Mouse (Mus musculus): ENCODE data around the gene Arhgdig.

Arhgdig gene

GRCm38 (mm10) chr17:26207686-26208085 is at the start of gene Arhgdig:
Arhgdig (minus strand) TSS chr17:26207786.
- DNase-seq (ENCODE audit: low read depth, low spot score) = no peak

DNA sequence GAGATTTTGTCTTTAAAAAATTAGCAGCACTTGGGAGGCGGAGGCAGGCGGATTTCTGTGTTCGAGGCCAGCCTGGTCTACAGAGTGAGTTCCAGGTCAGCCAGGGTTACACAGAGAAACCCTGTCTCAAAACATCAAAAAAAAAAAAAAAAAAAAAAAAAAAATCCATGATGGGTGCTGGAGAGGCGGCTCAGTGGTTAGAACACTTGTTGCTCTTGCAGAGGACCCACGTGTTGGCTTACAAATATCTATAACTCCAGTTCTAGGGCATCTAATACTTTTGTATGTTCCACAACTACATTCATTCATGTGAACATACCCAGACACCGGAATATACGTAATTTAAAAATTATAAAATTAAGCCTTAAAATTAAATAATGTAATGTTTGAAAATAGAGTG is 47.7 kb upstream of the Arhgdig start:
- no peak for DNase-seq (ENCODE audit: low read depth, low spot score)

DNA sequence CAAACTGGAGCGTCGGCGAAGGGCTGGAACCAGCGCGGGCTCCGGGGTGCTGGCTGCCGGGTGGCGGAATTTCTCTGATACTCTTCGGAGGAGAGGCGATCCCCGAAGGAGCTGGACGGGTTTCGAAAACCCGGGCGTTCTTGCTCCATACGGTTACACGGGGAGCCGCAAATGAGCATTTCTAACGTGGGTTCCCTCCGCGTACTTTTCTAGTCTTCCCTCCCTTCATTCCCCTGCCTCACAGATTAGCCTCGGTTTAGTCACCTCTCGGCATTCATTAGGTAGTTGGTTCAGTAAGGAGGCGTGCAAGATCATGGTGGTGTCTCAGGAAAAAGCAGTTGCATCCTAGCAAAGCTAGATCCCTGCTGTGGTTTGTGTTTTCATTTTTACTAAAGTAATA is 45.8 kb upstream of the Arhgdig start:
- no peak for DNase-seq (ENCODE audit: low read depth, low spot score)

GRCm38 (mm10) chr17:26252539-26253251 is 45.1 kb upstream of the Arhgdig start, which contains the start of gene Luc7l:
Luc7l (plus strand) TSS chr17:26252896.
- DNase-seq (ENCODE audit: low read depth, low spot score) = peak; percentile 84

GRCm38 (mm10) chr17:26251886-26252538 is 44.4 kb upstream of the Arhgdig start:
- DNase-seq (ENCODE audit: low read depth, low spot score) = no peak

DNA sequence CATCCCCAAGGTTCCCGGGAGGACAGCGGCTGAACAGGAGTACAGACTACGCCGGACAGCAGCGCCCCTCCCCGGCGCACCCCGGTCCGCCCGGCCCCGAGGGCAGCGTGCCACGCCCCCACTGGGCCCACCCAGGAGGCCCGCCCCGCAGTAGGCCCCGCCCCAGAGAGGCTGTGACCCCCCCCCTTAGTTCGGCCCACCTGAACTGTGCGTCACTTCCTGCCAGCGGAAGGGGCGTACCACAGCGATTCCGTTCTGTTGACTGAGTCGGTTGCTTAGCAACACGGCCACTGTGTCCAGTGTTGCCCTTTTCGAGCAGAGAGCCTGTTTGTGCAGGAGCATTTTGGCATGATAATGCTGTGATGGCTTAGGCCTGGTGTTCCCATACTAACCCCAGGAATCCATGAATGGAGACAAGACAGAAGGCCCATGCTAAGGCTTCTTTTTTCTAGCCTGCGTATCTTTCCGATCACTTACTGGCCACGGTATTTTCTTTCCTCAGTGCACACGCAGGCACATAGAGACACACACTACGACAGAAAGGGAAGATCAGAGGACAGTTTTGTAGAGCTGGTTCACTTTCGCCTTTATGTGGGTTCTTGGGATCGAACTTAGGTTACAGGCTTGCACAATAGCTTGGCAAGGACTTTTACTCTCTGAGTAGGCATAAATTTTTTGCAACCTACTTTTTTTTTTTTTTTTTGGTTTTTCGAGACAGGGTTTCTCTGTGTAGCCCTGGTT is 36.7 kb upstream of the Arhgdig start, which contains the start of gene Fam234a:
Gene Fam234a (minus strand): TSS at position 142 of the 741 bp plus-strand sequence.
- peak; percentile 83 for DNase-seq (ENCODE audit: low read depth, low spot score)

DNA sequence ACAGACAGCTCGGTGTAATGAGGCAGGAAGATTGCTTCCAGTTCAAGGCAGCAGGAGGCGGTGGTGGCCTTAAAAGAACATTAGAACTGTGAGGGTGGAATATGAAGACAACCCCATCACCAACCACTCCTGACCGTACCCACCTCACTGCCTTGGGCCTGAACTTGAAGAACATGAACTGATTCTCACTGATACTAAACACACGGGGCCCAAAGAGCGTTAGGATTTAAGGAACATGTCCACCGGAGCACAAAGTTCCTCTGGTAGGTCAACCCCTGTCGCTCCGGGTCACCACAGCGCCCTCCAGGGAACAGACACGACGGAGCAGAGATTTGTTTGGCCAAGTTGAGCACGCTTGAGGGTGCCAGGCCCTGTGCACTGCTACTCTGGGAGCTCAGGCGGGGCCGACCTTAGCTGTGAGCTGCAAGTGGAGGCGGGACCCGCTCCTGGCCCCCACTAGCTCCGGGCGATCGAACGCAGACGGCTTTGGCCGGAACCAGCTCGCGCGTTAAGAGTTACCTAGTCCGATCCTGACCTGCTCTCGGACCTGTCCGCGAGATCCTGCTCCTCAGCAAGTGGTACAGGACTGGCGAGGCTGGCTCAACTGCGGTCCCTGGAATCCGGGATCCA is 36.0 kb upstream of the Arhgdig start:
- DNase-seq (ENCODE audit: low read depth, low spot score) = peak; percentile 60

GRCm38 (mm10) chr17:26240990-26241389 is 33.4 kb upstream of the Arhgdig start:
- DNase-seq (ENCODE audit: low read depth, low spot score) = no peak

DNA sequence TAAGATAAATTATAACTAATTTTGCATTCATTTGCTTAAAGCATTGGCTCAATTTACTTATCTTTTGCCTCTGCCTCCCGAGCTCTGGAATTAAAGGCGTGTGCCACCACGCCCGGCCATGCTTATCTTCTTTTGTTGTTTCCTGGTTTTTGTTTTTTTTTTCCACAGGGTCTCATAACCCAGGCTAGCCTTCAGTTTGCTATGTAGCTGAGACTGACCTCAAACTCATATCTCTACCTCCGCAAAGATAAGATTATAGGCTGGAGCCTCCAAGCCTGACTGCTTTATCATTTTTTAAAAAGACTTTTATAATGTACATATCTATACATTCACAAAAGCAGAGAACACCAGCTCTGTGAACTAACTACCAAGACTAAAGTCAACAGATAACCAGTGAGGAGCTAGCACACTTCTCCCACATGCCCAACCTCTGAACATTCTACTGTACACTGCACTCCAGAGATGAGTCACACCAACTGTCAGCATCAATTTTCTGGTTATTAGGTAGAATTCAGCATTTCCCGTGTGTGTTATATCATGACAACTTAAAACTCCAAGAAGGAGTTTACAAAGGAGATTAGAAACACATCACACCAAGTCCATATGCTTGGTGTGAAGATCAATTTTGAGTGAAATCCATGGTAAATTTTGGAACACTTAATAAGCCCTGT is 32.7 kb upstream of the Arhgdig start:
- no peak for DNase-seq (ENCODE audit: low read depth, low spot score)

GRCm38 (mm10) chr17:26239551-26239950 is 32.0 kb upstream of the Arhgdig start:
- no peak for DNase-seq (ENCODE audit: low read depth, low spot score)

DNA sequence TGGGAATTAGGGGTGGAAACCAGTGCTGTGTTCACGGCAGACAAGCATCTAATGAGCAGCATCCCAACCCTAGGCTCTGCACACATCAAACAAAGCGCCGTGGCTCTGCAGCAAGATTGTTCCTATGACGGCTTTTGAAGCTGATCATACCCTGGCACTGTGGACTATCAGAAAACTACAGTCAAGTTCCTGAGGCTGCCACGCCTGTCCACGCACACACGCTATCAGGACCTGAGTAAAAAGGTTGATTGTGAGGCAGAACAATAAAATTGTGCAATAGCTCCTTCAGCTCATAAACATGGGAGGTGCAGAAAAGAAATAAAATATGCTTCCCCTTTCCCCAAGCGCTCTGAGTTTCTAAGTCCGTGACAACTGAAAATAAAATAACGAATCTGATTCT is 30.1 kb upstream of the Arhgdig start:
- DNase-seq (ENCODE audit: low read depth, low spot score) = no peak

DNA sequence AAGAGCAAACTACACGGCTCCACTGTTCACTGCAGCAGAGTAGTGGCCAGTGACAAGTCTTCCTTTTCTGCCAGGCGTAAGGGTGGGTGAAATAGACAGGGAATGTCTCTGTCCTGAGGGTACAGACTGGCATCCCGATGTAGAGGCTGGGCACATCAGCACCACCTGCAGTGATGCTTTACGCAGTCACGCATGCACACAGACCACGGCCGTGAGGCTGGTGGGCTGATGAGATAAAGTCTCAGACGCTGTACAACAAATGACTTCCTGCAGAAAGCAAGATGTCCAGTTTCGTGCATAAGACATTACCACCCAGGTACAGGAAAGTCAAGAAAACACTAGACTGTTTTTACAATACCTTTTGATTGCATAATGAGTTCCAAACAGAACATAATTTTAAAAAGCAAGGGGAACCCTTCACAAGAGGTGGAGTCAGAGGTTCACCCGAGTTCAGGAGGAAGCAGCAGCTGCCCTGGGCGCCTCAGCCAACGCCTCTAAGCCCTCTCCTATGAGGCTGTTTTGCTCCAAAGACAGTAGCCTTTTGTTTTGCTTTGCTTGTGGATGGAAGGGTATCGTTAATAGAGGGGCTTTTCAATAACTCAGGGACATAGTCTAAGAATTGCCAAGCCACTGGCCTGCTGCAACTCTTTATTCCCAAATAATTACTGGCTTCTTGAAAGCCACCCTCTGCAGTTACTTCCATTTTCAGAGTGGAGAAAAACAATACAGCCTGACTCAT is 27.7 kb upstream of the Arhgdig start:
- DNase-seq (ENCODE audit: low read depth, low spot score) = no peak

DNA sequence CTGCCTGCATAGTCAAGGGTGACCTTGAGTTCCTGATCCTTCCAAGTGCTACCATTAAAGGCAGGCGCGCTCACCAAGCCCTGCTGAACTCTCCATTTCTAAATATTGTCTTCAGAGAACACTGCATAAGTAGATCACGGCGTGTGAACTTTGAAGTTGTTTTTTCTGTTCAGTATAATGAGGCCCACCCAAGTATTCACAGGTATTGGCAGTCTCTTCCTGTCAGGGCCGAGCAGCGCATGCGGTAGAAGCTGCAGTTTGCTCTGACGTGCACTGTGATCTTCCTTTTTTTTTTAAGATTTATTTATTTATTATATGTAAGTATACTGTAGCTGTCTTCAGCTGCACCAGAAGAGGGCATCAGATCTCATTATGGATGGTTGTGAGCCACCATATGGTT is 26.8 kb upstream of the Arhgdig start:
- DNase-seq (ENCODE audit: low read depth, low spot score) = no peak

GRCm38 (mm10) chr17:26232863-26233262 is 25.3 kb upstream of the Arhgdig start:
- no peak for DNase-seq (ENCODE audit: low read depth, low spot score)

DNA sequence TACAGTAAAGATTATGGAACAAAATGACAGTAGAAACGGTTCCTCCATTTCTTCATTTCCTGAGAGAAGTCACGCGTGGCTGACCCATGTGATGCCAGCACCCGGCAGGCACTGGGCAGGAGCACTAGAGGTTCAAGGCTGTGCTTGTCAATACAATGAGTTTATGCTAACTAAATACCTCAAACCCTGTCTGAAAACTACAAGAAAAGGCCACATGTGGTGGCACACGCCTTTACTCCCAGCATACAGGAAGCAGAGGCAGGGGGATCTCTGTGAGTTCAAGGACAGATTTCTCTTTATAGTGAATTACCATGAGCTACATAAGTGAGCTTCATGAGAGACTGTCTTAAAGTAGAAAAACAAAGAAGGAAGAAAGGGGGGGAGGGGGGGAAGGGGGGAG is 23.6 kb upstream of the Arhgdig start:
- DNase-seq (ENCODE audit: low read depth, low spot score) = no peak

DNA sequence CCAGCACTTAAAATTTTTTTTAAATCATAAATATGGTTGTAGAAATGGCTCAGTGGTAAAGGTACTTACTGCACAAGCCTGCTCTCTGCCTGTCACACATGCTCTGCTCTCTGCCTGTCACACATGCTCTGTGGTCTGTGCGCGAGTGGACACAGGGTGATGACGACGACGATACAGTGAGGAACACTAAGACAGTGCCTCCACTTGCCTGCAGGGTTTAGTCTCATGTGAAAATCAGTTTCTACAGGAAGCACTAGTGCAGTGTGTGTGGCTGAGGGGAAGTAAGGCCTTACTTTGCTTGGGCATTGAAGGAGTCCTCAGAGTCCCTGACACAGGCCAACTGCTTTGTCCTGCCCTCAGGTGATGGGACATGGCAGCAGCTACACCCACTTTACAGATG is 22.2 kb upstream of the Arhgdig start:
- no peak for DNase-seq (ENCODE audit: low read depth, low spot score)

DNA sequence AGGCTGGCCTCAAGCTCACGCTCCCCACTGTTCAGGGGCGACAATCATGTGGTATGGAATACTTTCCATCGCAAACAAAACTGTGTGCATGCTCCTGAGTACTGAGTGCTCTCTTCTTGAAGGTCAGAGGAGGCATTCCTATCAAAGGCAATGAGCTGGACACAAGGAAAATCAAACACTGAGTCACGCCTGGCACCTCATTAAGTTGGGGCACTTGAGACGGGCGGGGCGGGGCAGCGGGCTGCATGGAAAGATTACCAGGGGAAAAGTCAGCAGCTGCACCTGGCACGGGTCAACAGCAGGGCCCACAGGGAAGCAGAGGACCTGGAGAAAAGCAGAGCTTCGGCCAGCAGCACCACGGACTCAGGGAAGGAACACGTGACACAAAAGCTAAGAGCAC is 17.6 kb upstream of the Arhgdig start:
- DNase-seq (ENCODE audit: low read depth, low spot score) = no peak

DNA sequence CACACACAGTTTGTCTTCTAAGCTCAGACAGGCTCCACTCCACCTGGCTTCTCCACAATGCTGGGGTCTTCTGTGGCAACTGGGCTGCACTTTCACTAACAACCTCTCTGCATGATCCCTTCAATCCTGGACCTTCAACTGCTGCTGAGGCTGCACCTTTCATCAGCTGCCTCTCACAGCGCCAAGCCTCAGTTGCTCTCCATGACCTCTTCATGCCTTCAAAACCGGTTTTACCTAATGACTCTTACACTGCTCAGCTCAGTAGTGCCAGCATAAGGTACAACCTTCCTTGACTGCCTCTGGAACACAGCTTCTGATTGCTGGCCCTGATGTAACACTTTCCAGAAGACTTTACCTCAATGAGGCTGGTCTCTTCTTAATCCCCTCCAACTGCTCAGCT is 13.9 kb upstream of the Arhgdig start:
- DNase-seq (ENCODE audit: low read depth, low spot score) = no peak

DNA sequence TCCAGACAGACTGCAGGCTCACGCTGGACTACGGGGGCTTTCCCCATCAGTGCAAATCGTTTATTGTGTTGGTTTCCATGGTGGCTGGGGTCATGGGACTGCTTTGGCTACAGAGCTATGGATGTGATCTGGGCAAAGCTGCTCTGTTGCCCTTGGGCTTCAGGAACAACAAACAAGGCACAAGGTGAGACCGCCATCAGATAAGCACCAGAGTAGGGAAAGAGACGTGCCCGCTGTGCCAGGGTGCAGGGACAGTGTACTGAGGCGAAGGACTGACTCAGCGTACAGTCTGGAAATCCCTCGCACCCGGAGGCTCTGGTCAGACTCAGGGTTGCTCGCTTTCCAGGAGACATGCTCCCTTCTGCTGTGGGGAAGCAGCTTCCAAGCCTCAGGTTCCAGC is 5.1 kb upstream of the Arhgdig start:
- DNase-seq (ENCODE audit: low read depth, low spot score) = no peak

DNA sequence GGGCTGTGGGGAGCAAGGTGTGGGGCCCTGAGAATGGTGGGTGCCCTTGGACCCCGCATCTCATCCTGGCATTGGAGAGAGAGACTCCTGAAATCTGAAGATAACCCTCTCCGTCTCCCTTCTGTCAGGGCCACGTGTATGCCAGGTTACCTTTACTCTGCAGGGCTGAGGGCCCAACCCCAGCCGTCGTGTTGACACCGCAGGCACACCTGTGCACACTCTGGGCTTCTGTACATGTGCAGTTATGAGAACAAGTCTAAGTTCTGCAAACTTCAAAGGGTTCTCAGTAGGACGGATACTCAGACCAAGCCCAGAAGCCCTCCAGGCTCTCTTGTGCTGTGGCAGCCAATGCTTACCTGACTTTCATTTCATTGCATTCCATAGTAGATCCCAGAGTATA is 4.7 kb upstream of the Arhgdig start:
- DNase-seq (ENCODE audit: low read depth, low spot score) = no peak

- no peak for DNase-seq (ENCODE audit: low read depth, low spot score)
These were observed 1.2 kb downstream of the Arhgdig start for GRCm38 (mm10) chr17:26206392-26206791.

Data from WW6 (cell line).